Comparison of ENCODE assay signal across 8 mouse cellular contexts in the genomic region with DNA sequence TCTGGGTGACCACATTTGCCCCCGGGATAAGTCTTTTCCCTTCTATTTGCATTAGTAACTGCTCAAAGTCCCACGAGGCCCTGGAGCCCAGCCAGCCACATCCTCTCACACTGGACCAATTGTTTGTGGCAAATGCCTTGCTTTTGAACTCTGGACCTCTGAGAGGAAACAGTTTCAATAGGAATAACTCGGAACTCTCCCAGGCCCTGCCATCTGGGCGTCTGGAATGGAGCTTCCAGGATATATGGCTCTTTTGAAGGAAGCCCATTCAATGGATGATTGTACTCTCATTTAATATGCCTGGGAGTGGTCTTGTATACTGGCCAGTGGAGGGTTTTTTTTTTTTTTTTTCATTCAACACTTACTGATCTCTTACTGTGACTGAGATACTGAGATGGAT. TPM values are rescaled to one million over a fixed set of nuclear protein-coding genes. Genes with fewer than 3 reads are reported as not detected.
DNase-seq lines count a peak whose midpoint lies in the region; ATAC-seq and TF ChIP-seq lines count a peak whose summit lies in the region.

No protein-coding gene starts in this region.

- no peak overlapping the region for H3K27ac ChIP-seq in intestine, postnatal 0 days (ENCODE audit: low read depth, low read length)

- peak; percentile 89 for ATAC-seq in intestine, postnatal 0 days

- no peak overlapping the region for H3K9ac ChIP-seq in intestine, postnatal 0 days (ENCODE audit: low read depth, low read length)

- H3K27me3 ChIP-seq in intestine, postnatal 0 days (replicated peaks; ENCODE audit: control insufficient read depth, insufficient read depth, low read length), result no peaks in the 10 kb centered on the region

- TF ChIP-seq CTCF in intestine, postnatal 0 days (IDR thresholded peaks at IDR 0.05; ENCODE audit: low read depth), result no peak

- 7% methylated on average over 4 of the region's 4 CpGs for WGBS in intestine, postnatal 0 days

- H3K36me3 ChIP-seq in intestine, postnatal 0 days (ENCODE audit: control insufficient read depth, insufficient read depth), result no peaks in the 10 kb centered on the region

- 0 out of 2 replicates have a peak, but pooled peaks cover 5% of the 10 kb centered on the region for H3K4me1 ChIP-seq in intestine, postnatal 0 days (replicated peaks; ENCODE audit: control insufficient read depth, insufficient read depth, low read length)

- no peak overlapping the region for H3K4me3 ChIP-seq in intestine, postnatal 0 days (ENCODE audit: low read depth, low read length)

- H3K4me2 ChIP-seq in intestine, postnatal 0 days (replicated peaks; ENCODE audit: low read depth), result no peak overlapping the region

- DNase-seq in retina, postnatal 1 day, result peak; percentile 69
- DNase-seq in retina, embryonic 14.5 days (ENCODE audit: low spot score), result no peak
- DNase-seq in gastrocnemius, postnatal 10 days, result peak; percentile 50
- DNase-seq in lung, postnatal 10 days, result peak; percentile 80
- no peak for DNase-seq in frontal cortex, postnatal 25 days (ENCODE audit: low spot score in 2 of 2)
- DNase-seq in cerebellum, adult 11 months, result no peak
- no peak for DNase-seq in spleen, postnatal 14 days (ENCODE audit: low spot score in 2 of 2)

- no peaks in the 10 kb centered on the region for H3K9me3 ChIP-seq in intestine, postnatal 0 days (ENCODE audit: control insufficient read depth)

RNA-seq across cellular contexts. Expression of a gene that starts 21.0 kb away (rescaled TPM):
- total RNA-seq in gastrocnemius, postnatal 10 days (2021), result 10 to 100 TPM; 20.5 to 25.6 TPM
- 24.3 and 28.6 TPM in 2 replicates for polyA plus RNA-seq in intestine, postnatal 0 days (2015; fragmentation: Nextera tagmentation; extraction: Ambion mirVana)

Comparison
In these comparisons a context has a peak if more than half of its experiments do, and no peak if none do; other contexts are left out.
1. DNase-seq: peak in retina, postnatal 1 day (single experiment), gastrocnemius, postnatal 10 days (single experiment) and lung, postnatal 10 days (single experiment); none in retina, embryonic 14.5 days (single experiment), frontal cortex, postnatal 25 days (0 of 2), cerebellum, adult 11 months (single experiment) and spleen, postnatal 14 days (0 of 2).